ENCODE assay signal across 15 mouse cellular contexts in the genomic region with DNA sequence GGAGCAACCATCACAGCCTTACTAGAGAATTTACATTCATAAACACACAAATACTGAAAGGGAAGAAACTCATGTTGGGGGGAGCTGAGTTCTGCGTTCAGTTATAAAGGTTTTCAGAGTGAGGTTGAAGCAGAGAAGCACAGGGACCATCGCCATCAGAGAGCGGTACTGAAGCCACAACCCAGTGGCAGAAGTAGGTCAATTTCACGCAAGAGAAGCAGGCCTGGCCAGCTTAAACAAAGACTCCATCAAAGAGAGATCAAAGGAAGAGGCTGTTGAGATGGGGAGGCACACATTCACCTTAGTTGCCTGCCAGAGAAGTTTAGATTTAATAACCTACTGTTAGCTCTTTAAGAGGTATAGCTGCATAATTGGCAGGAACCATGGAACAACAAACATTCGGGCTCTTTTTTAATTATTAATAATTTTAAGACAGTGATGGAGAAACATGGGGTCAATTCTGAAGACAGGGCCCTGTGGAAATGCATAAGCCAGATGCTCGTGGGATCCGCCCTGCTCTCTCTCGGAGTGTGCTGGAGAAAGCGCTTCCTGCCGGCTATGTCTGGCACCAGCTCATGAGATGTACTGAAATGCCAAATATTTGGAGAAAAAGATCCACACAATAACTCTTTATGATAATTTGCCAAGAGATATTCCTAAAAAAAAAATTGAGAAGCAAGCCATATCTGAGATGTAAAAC.
A peak's percentile ranks its signal among the peaks of the same experiment; 100 is the strongest.
DNase-seq lines count a peak whose midpoint lies in the region; ATAC-seq and TF ChIP-seq lines count a peak whose summit lies in the region.
"Had no signal": no experiment of that assay in that cellular context is flagged by ENCODE, and none has a peak within 500 bp of the region (broad histone marks: within the 10 kb centered on the region; RNA-seq: fewer than 3 reads in every experiment).

No protein-coding gene starts in this region.

- TF ChIP-seq EP300 in heart, adult 2 months (IDR thresholded peaks at IDR 0.05; ENCODE audit: insufficient read depth, low read depth, low read length): no peak
- no peak for TF ChIP-seq EP300 in lung, postnatal 0 days (IDR thresholded peaks at IDR 0.05)

- no peaks in the 10 kb centered on the region for H3K79me2 ChIP-seq in heart, adult 2 months (replicated peaks; ENCODE audit: control insufficient read depth, insufficient read depth, low read length)

- no peak overlapping the region for H3K9ac ChIP-seq in heart, adult 2 months (ENCODE audit: low read depth, low read length)
- no peak overlapping the region for H3K9ac ChIP-seq in lung, postnatal 0 days (replicated peaks; ENCODE audit: low read depth)
- H3K9ac ChIP-seq: forebrain, postnatal 0 days had no signal

- H3K4me2 ChIP-seq in lung, postnatal 0 days (replicated peaks; ENCODE audit: low read depth, low read length): no peak overlapping the region

- 55% methylated on average over 10 of the region's 10 CpGs for WGBS in heart, adult 2 months
- WGBS in lung, postnatal 0 days: 61% methylated on average over 10 of the region's 10 CpGs

- H3K27me3 ChIP-seq in heart, adult 2 months (ENCODE audit: control insufficient read depth, insufficient read depth, low read length): no peaks in the 10 kb centered on the region
- no peaks in the 10 kb centered on the region for H3K27me3 ChIP-seq in lung, postnatal 0 days (replicated peaks; ENCODE audit: insufficient read depth, low read length)

- ATAC-seq in lung, postnatal 0 days: no peak
- ATAC-seq: forebrain, postnatal 0 days; intestine, postnatal 0 days had no signal

- no peak overlapping the region for H3K4me3 ChIP-seq in heart, adult 2 months
- no peak overlapping the region for H3K4me3 ChIP-seq in lung, postnatal 0 days (ENCODE audit: low read depth, low read length)
- H3K4me3 ChIP-seq: erythroblast, embryonic 14.5 days had no signal

- H3K27ac ChIP-seq in heart, adult 2 months: no peak overlapping the region
- H3K27ac ChIP-seq in lung, postnatal 0 days (ENCODE audit: low read length): no peak overlapping the region

- intact Hi-C loops in heart, adult 2 months (cut with DNase I): no loop called here
- intact Hi-C loops in heart, postnatal 36 days (cut with DNase I): loop anchor here (5.0 kb wide), 1 partner anchor 45 kb away; no protein-coding TSS in a partner anchor

- no peaks in the 10 kb centered on the region for H3K9me3 ChIP-seq in lung, postnatal 0 days (ENCODE audit: low read length)

- DNase-seq in heart, adult 2 months: peak in 1 of 2 experiments; percentile 6
- DNase-seq in heart, postnatal 36 days: no peak
- DNase-seq in lung, postnatal 0 days (ENCODE audit: low spot score): peak; percentile 5
- no peak for DNase-seq in lung, adult 18-20 months
- DNase-seq in cerebellum, adult 9-11 months: peak; percentile 56
- DNase-seq in urinary bladder, postnatal 36 days (ENCODE audit: low spot score in 2 of 2): no peak
- no peak for DNase-seq in adrenal gland, postnatal 10 days
- DNase-seq: adrenal gland, adult 2 months; gastrocnemius, postnatal 36 days; kidney, postnatal 10 days; midbrain, embryonic 14.5 days; right cerebral cortex, postnatal 4 days had no signal

- H3K36me3 ChIP-seq in heart, adult 2 months (ENCODE audit: control insufficient read depth, insufficient read depth, low read length): no peaks in the 10 kb centered on the region
- no peaks in the 10 kb centered on the region for H3K36me3 ChIP-seq in lung, postnatal 0 days (ENCODE audit: insufficient read depth, low read length)

- no peaks in the 10 kb centered on the region for H3K4me1 ChIP-seq in heart, adult 2 months (ENCODE audit: control insufficient read depth, insufficient read depth, low read length)
- no peaks in the 10 kb centered on the region for H3K4me1 ChIP-seq in lung, postnatal 0 days (ENCODE audit: insufficient read depth, low read depth, low read length)

- peak; percentile 30 for TF ChIP-seq CTCF in heart, adult 2 months (IDR thresholded peaks at IDR 0.05)
- TF ChIP-seq CTCF in lung, postnatal 0 days (IDR thresholded peaks at IDR 0.05): no peak

- TF ChIP-seq POLR2A in heart, adult 2 months (IDR thresholded peaks at IDR 0.05; ENCODE audit: insufficient read depth, low read depth, low read length): no peak

Comparison
In these comparisons a context has a peak if more than half of its experiments do, and no peak if none do; other contexts are left out.
1. DNase-seq: peak in lung, postnatal 0 days (single experiment) and cerebellum, adult 9-11 months (single experiment); none in heart, postnatal 36 days (0 of 2), lung, adult 18-20 months (0 of 2), urinary bladder, postnatal 36 days (0 of 2) and adrenal gland, postnatal 10 days (single experiment).